Mouse (Mus musculus): ENCODE measurements around the gene Rab10.

- TF ChIP-seq POLR2A (IDR thresholded peaks at IDR 0.05; ENCODE audit: low read depth, low read length) (no peak), CTCF (IDR thresholded peaks at IDR 0.05; ENCODE audit: borderline replicate concordance, insufficient read depth, low read length) (no peak)
These were observed 39.6 kb upstream of the Rab10 start for GRCm38 (mm10) chr12:3349387-3349786.
